Mouse (Mus musculus) heart, embryonic 15.5 days (tissue): Measurements from ENCODE around the gene Ppp1r16b. TPM values are rescaled to one million over a fixed set of nuclear protein-coding genes. Genes with fewer than 3 reads are reported as not detected.

Experiments used
- ATAC-seq: fragments of 200-750 bp; cut with Nextera tagmentation; replicated peaks from 2 replicates; pipeline ENCODE4 v1.8.0; 2017; ENCODE audit warnings: low read depth, moderate TSS enrichment; ENCODE audit not compliant: insufficient number of reproducible peaks, insufficient read depth, low FRiP score
- H3K27ac ChIP-seq: fragments of 300-500 bp; sonication (generic); 2 replicates; pipeline ENCODE4 v1.5.1; 2015; ENCODE audit warnings: mild to moderate bottlenecking, inconsistent platforms
- H3K27me3 ChIP-seq: fragments of 300-500 bp; sonication (generic); 2 replicates; pipeline ENCODE4 v1.6.1; 2015; ENCODE audit warnings: inconsistent platforms
- H3K36me3 ChIP-seq: fragments of 300-500 bp; sonication (generic); 2 replicates; pipeline ENCODE4 v1.6.1; 2015; ENCODE audit warnings: mild to moderate bottlenecking, inconsistent platforms
- H3K4me1 ChIP-seq: fragments of 300-500 bp; sonication (generic); replicated peaks from 2 replicates; pipeline ENCODE4 v1.6.1; 2015; ENCODE audit warnings: inconsistent platforms
- H3K4me2 ChIP-seq: fragments of 300-500 bp; sonication (generic); 2 replicates; pipeline ENCODE4 v1.6.1; 2015; ENCODE audit warnings: inconsistent platforms, mild to moderate bottlenecking, moderate library complexity
- H3K4me3 ChIP-seq: fragments of 300-500 bp; sonication (generic); 2 replicates; pipeline ENCODE4 v1.5.1; 2015; ENCODE audit warnings: mild to moderate bottlenecking, inconsistent platforms
- H3K9ac ChIP-seq: fragments of 300-500 bp; sonication (generic); 2 replicates; pipeline ENCODE4 v1.6.1; 2015; ENCODE audit warnings: mild to moderate bottlenecking, inconsistent platforms
- H3K9me3 ChIP-seq: fragments of 300-500 bp; sonication (generic); replicated peaks from 2 replicates; pipeline ENCODE4 v1.6.1; 2016; ENCODE audit warnings: inconsistent platforms
- whole genome bisulfite sequencing: fragments of 180-500 bp; shearing (Covaris S2); methylation state at CpG from one replicate; pipeline ENCODE4 v1.1.7; 2015; ENCODE audit warnings: mixed read lengths; 5-methylcytosine and 5-hydroxymethylcytosine counted together
- polyA plus RNA-seq: library from polyadenylated mRNA; unstranded; fragments of >200 nt; fragmentation: Nextera tagmentation; extraction: Ambion mirVana; gene quantifications from 2 replicates; pipeline ENCODE4 v1.2.1, GENCODE M21; 2015

The Ppp1r16b gene
- polyA plus RNA-seq, 1 experiment from 2014 or later: 5.2 TPM

GRCm38 (mm10) chr2:158680357-158680889, 15.2 kb downstream of the Ppp1r16b start:
- H3K27me3 ChIP-seq: no peaks in the 10 kb centered on the region
- WGBS: 64% methylated on average over 10 of the region's 10 CpGs
- H3K9me3 ChIP-seq: no peaks in the 10 kb centered on the region
- ATAC-seq: no peak
- no peak overlapping the region for H3K27ac ChIP-seq
- peaks cover 9% of the 10 kb centered on the region for H3K4me1 ChIP-seq
- no peaks in the 10 kb centered on the region for H3K36me3 ChIP-seq
- no peak overlapping the region for H3K4me3 ChIP-seq
- no peak overlapping the region for H3K4me2 ChIP-seq
- no peak overlapping the region for H3K9ac ChIP-seq

- H3K27ac ChIP-seq: no peak overlapping the region
- H3K9me3 ChIP-seq: no peaks in the 10 kb centered on the region
- peaks cover 9% of the 10 kb centered on the region for H3K4me1 ChIP-seq
- H3K4me3 ChIP-seq: no peak overlapping the region
- 80% methylated on average over 6 of the region's 6 CpGs for WGBS
- no peak overlapping the region for H3K4me2 ChIP-seq
- no peaks in the 10 kb centered on the region for H3K27me3 ChIP-seq
- no peaks in the 10 kb centered on the region for H3K36me3 ChIP-seq
- no peak for ATAC-seq
- no peak overlapping the region for H3K9ac ChIP-seq
Measured at GRCm38 (mm10) chr2:158681714-158682113, 16.5 kb downstream of the Ppp1r16b start.

- H3K9me3 ChIP-seq: no peaks in the 10 kb centered on the region
- peaks cover 9% of the 10 kb centered on the region for H3K4me1 ChIP-seq
- no peak overlapping the region for H3K4me3 ChIP-seq
- H3K9ac ChIP-seq: no peak overlapping the region
- H3K36me3 ChIP-seq: no peaks in the 10 kb centered on the region
- no peak for ATAC-seq
- WGBS: 59% methylated on average over 11 of the region's 11 CpGs
- no peaks in the 10 kb centered on the region for H3K27me3 ChIP-seq
- H3K4me2 ChIP-seq: no peak overlapping the region
- H3K27ac ChIP-seq: peak overlapping the region; percentile 35
Measured at GRCm38 (mm10) chr2:158682344-158683037, 17.3 kb downstream of the Ppp1r16b start.

GRCm38 (mm10) chr2:158683038-158683413, 17.8 kb downstream of the Ppp1r16b start:
- WGBS: 26% methylated on average over 4 of the region's 4 CpGs
- no peak; the same call in 1 of the 2 replicates for ATAC-seq
- no peaks in the 10 kb centered on the region for H3K9me3 ChIP-seq

GRCm38 (mm10) chr2:158684247-158684843, 19.1 kb downstream of the Ppp1r16b start:
- H3K27ac ChIP-seq: no peak overlapping the region
- no peak overlapping the region for H3K9ac ChIP-seq
- H3K4me3 ChIP-seq: no peak overlapping the region
- no peak for ATAC-seq
- H3K4me1 ChIP-seq: peaks cover 22% of the 10 kb centered on the region
- WGBS: 53% methylated on average over 9 of the region's 9 CpGs
- H3K27me3 ChIP-seq: no peaks in the 10 kb centered on the region
- H3K4me2 ChIP-seq: no peak overlapping the region
- no peaks in the 10 kb centered on the region for H3K9me3 ChIP-seq
- no peaks in the 10 kb centered on the region for H3K36me3 ChIP-seq

More at GRCm38 (mm10) chr2:158683038-158683413, 17.8 kb downstream of the Ppp1r16b start:
- no peak overlapping the region for H3K4me2 ChIP-seq
- peak overlapping the region; percentile 35; the same call in 1 of the 2 replicates for H3K27ac ChIP-seq
- no peak overlapping the region for H3K9ac ChIP-seq
- H3K4me3 ChIP-seq: no peak overlapping the region
- H3K36me3 ChIP-seq: no peaks in the 10 kb centered on the region
- H3K27me3 ChIP-seq: no peaks in the 10 kb centered on the region
- peaks cover 13% of the 10 kb centered on the region for H3K4me1 ChIP-seq

- no peaks in the 10 kb centered on the region for H3K36me3 ChIP-seq
- no peak overlapping the region for H3K4me2 ChIP-seq
- no peak overlapping the region for H3K4me3 ChIP-seq
- peaks cover 28% of the 10 kb centered on the region for H3K4me1 ChIP-seq
- H3K9me3 ChIP-seq: no peaks in the 10 kb centered on the region
- WGBS: 65% methylated on average over 3 of the region's 3 CpGs
- H3K27ac ChIP-seq: no peak overlapping the region
- no peaks in the 10 kb centered on the region for H3K27me3 ChIP-seq
- ATAC-seq: no peak
- H3K9ac ChIP-seq: no peak overlapping the region
Measured at GRCm38 (mm10) chr2:158684910-158685309, 19.7 kb downstream of the Ppp1r16b start.

- H3K4me3 ChIP-seq: no peak overlapping the region
- WGBS: 77% methylated on average over 2 of the region's 2 CpGs
- H3K27ac ChIP-seq: no peak overlapping the region
- no peaks in the 10 kb centered on the region for H3K9me3 ChIP-seq
- H3K36me3 ChIP-seq: no peaks in the 10 kb centered on the region
- no peak overlapping the region for H3K9ac ChIP-seq
- no peaks in the 10 kb centered on the region for H3K27me3 ChIP-seq
- no peak for ATAC-seq
- H3K4me1 ChIP-seq: peaks cover 29% of the 10 kb centered on the region
- H3K4me2 ChIP-seq: no peak overlapping the region
Measured at GRCm38 (mm10) chr2:158686394-158686793, 21.2 kb downstream of the Ppp1r16b start.

GRCm38 (mm10) chr2:158687804-158688241, 22.6 kb downstream of the Ppp1r16b start:
- no peaks in the 10 kb centered on the region for H3K27me3 ChIP-seq
- no peak for ATAC-seq
- 31% methylated on average over 25 of the region's 25 CpGs for WGBS
- no peak overlapping the region for H3K9ac ChIP-seq
- peak overlapping the region; percentile 40 for H3K4me2 ChIP-seq
- H3K27ac ChIP-seq: peak overlapping the region; percentile 39
- H3K9me3 ChIP-seq: no peaks in the 10 kb centered on the region
- no peaks in the 10 kb centered on the region for H3K36me3 ChIP-seq
- H3K4me3 ChIP-seq: no peak overlapping the region
- H3K4me1 ChIP-seq: peaks cover 26% of the 10 kb centered on the region

GRCm38 (mm10) chr2:158689060-158689459, 23.9 kb downstream of the Ppp1r16b start:
- no peak overlapping the region for H3K4me3 ChIP-seq
- no peaks in the 10 kb centered on the region for H3K27me3 ChIP-seq
- no peaks in the 10 kb centered on the region for H3K36me3 ChIP-seq
- no peak overlapping the region for H3K9ac ChIP-seq
- 81% methylated on average over 5 of the region's 5 CpGs for WGBS
- H3K27ac ChIP-seq: peak overlapping the region; percentile 39
- peak; percentile 28; the same call in 1 of the 2 replicates for ATAC-seq
- H3K4me2 ChIP-seq: no peak overlapping the region
- H3K9me3 ChIP-seq: no peaks in the 10 kb centered on the region
- peaks cover 26% of the 10 kb centered on the region for H3K4me1 ChIP-seq

- ATAC-seq: no peak
- 42% methylated on average over 7 of the region's 7 CpGs for WGBS
- Histone ChIP-seq H3K4me1 (peaks cover 22% of the 10 kb centered on the region), H3K27ac (peak overlapping the region; percentile 38), H3K9ac (0 out of 2 replicates have a peak overlapping the region, but pooled peaks have one; percentile 7), H3K9me3 (no peaks in the 10 kb centered on the region), H3K4me2 (no peak overlapping the region), H3K4me3 (no peak overlapping the region), H3K27me3 (no peaks in the 10 kb centered on the region), H3K36me3 (no peaks in the 10 kb centered on the region)
Measured at GRCm38 (mm10) chr2:158689640-158690039, 24.4 kb downstream of the Ppp1r16b start.

GRCm38 (mm10) chr2:158690116-158690515, 24.9 kb downstream of the Ppp1r16b start:
- Histone ChIP-seq H3K9me3 (no peaks in the 10 kb centered on the region), H3K4me3 (no peak overlapping the region), H3K4me2 (no peak overlapping the region), H3K27ac (no peak overlapping the region), H3K36me3 (no peaks in the 10 kb centered on the region), H3K9ac (no peak overlapping the region), H3K4me1 (peaks cover 22% of the 10 kb centered on the region), H3K27me3 (no peaks in the 10 kb centered on the region)
- whole genome bisulfite sequencing: 52% methylated on average over 8 of the region's 8 CpGs
- ATAC-seq: no peak
